10 mouse cellular contexts compared by ENCODE assay signal in the genomic region with DNA sequence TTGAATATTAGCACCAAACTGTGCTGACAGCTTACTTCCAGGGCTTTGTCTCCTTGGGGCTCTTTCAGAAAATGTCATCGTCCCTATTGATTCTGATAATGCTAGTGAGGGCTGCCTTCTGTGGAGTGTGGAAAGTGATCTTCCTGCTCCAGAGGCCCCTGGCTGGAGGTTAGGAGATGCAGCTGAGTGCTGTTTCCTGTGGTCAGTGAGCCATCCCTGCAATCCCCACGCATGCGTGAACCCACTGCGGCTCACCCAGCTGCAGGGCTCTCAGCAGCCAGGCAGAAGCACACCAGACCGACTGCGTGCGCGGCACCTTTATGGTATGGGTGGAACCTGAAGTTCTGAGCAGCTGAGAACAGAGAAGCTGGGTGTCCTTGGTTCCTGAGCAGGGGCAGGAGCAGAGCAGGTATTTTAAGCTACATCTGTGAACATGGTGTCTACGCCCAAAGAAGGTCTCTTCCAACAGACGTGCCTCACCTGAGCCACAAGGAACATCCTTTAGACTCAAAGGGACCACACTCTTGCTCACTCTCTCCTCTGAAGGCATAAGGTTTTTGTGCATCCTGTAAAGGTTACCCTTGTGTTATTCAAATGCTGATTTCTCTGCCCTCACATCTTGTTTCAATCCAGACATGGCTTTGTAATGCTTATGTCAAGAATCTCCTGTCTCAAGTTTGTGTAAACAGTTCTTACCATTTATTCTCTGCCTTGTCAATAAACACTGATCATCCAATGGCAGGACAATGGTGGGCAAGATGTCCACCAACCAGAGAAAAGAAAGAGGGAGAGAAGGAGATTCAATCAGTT.
A peak's percentile ranks its signal among the peaks of the same experiment; 100 is the strongest.
DNase-seq lines count a peak whose midpoint lies in the region; ATAC-seq lines count a peak whose summit lies in the region.
"Had no signal": no experiment of that assay in that cellular context is flagged by ENCODE, and none has a peak within 500 bp of the region (broad histone marks: within the 10 kb centered on the region; RNA-seq: fewer than 3 reads in every experiment).

No protein-coding gene starts in this region.

- H3K27me3 ChIP-seq in heart, embryonic 12.5 days (replicated peaks), result no peaks in the 10 kb centered on the region
- H3K27me3 ChIP-seq: neural tube, embryonic 12.5 days had no signal

- H3K4me3 ChIP-seq in heart, embryonic 12.5 days, result no peak overlapping the region
- H3K4me3 ChIP-seq: neural tube, embryonic 12.5 days had no signal

- peaks cover 92% of the 10 kb centered on the region for H3K4me1 ChIP-seq in heart, embryonic 12.5 days (replicated peaks)

- H3K9me3 ChIP-seq in heart, embryonic 12.5 days (replicated peaks), result no peaks in the 10 kb centered on the region
- H3K9me3 ChIP-seq: neural tube, embryonic 12.5 days had no signal

- H3K36me3 ChIP-seq in heart, embryonic 12.5 days, result no peaks in the 10 kb centered on the region
- H3K36me3 ChIP-seq: neural tube, embryonic 12.5 days had no signal

- WGBS in heart, embryonic 12.5 days, result 53% methylated on average over 10 of the region's 10 CpGs

- DNase-seq in adrenal gland, postnatal 36 days, result peak; percentile 47 to 60
- DNase-seq in adrenal gland, postnatal 10 days, result no peak
- peak; percentile 21 for DNase-seq in lung, postnatal 10 days
- DNase-seq in lung, postnatal 14 days, result no peak
- peak; percentile 60 to 66 for DNase-seq in kidney, postnatal 4 days
- DNase-seq in right cerebral cortex, adult 2 months (ENCODE audit: low spot score in 2 of 2), result no peak
- no peak for DNase-seq in thymus, postnatal 4 days
- DNase-seq: forebrain, postnatal 0 days had no signal

- ATAC-seq in heart, embryonic 12.5 days (ENCODE audit: insufficient number of reproducible peaks, low FRiP score), result no peak
- ATAC-seq: forebrain, postnatal 0 days had no signal

- H3K9ac ChIP-seq in heart, embryonic 12.5 days, result peak overlapping the region; percentile 56; the same call in 1 of the 2 replicates
- H3K9ac ChIP-seq: forebrain, postnatal 0 days; neural tube, embryonic 12.5 days had no signal

- H3K27ac ChIP-seq in heart, embryonic 12.5 days (ENCODE audit: poor library complexity, severe bottlenecking), result peak overlapping the region; percentile 95
- H3K27ac ChIP-seq: neural tube, embryonic 12.5 days had no signal

- H3K4me2 ChIP-seq in heart, embryonic 12.5 days, result no peak overlapping the region
- H3K4me2 ChIP-seq: neural tube, embryonic 12.5 days had no signal

Comparison
In these comparisons a context has a peak if more than half of its experiments do, and no peak if none do; other contexts are left out.
1. DNase-seq: peak in adrenal gland, postnatal 36 days (2 of 2), lung, postnatal 10 days (single experiment) and kidney, postnatal 4 days (2 of 2); none in adrenal gland, postnatal 10 days (single experiment), lung, postnatal 14 days (single experiment), right cerebral cortex, adult 2 months (0 of 2) and thymus, postnatal 4 days (single experiment).